Mouse (Mus musculus): ENCODE measurements around the gene Vac14.

Vac14 gene

GRCm38 (mm10) chr8:110618391-110619207, at the start of gene Vac14:
Gene Vac14 (plus strand): TSS chr8:110618585.
- DNase-seq (ENCODE audit: low spot score in 2 of 2) = peak; percentile 95 to 98

DNA sequence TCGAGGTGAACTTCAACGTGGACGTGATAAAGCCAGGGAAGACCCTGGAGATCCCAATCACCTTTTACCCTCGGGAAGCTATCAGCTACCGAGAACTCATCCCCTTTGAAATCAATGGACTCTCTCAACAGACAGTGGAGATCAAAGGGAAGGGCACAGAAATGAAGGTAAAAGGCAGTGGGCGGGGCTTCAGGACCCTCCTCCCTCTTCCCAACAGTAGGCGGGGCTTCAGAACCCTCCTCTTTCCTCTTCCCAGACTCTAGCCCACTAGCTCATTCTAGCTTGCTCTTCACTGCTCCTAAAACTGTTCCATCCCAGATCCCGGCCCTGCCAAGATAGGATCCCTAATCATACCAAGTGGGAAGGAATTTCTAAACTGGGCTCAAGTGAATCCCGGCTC, 25.7 kb upstream of the Vac14 start:
- no peak for DNase-seq (ENCODE audit: low spot score in 2 of 2)

DNA sequence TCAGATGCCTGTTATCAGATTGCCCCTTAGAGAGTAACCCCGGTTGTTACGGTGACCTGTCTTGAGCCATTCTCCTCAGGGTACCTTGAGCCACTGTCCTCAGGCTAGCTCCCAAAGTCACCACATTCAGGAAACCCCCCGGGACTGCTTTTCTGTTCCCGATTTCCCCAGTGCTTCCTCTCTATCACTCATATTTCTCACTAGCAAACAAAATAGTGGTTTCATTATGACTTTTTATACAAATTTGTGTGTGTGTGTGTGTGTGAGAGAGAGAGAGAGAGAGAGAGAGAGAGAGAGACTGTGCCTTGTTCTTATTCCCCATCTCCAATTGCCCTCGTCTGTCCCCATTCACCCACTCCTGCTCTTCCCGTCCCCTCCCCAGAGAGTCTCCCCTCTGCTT, 24.2 kb upstream of the Vac14 start:
- DNase-seq (ENCODE audit: low spot score in 2 of 2) = no peak

DNA sequence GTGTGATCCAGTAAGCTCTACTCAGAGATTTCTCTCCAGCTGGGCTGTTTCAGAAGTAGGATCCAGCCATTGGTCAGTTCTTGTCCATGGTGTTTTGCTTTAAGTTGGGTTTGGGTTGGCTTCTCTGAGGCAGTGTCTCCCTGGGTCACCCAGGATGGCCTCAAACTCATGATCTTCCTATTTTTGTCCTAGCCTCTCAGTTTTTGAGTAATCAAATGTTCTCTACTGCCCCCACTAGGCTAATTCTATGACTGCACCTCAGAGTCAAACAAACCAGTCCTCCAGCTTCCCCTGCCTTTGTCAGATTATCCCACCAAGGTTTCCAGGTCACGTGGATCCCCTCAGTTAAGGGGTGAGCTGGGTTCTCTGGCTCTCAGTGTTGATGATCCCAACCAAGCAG, 13.8 kb upstream of the Vac14 start:
- DNase-seq (ENCODE audit: low spot score in 2 of 2) = no peak

DNA sequence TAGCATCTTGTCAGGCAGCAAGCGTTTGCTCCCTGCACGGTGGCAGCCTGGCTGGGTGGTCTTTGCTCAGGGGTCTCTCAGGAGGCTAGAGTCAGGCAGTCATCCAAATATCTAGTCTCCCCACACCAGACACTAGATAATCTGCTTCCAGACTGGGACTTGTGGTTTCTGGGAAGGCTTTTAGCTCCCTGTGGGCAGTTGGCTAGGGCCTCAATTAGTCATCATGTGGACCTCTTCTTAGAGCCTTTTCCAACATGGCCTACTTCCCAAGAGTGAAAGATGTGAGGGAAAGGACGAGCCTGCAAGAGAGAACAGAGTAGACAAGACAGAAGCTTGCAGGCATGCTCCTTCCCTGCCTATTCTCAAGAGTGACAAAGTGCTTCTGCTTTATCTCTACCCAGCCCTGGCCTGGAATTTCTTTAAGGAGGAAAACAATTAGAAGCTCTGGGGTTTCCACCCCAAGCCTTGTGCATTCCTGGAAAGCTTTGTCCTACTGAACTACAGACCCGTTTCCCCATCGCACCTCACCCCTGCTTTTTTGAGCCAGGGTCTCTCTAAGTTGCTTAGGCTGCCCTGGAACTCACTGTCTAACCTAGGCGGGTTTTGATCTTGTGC, 12.9 kb upstream of the Vac14 start:
- DNase-seq (ENCODE audit: low spot score in 2 of 2) = no peak

GRCm38 (mm10) chr8:110615730-110616129, 2.7 kb upstream of the Vac14 start:
- DNase-seq (ENCODE audit: low spot score in 2 of 2) = no peak

DNA sequence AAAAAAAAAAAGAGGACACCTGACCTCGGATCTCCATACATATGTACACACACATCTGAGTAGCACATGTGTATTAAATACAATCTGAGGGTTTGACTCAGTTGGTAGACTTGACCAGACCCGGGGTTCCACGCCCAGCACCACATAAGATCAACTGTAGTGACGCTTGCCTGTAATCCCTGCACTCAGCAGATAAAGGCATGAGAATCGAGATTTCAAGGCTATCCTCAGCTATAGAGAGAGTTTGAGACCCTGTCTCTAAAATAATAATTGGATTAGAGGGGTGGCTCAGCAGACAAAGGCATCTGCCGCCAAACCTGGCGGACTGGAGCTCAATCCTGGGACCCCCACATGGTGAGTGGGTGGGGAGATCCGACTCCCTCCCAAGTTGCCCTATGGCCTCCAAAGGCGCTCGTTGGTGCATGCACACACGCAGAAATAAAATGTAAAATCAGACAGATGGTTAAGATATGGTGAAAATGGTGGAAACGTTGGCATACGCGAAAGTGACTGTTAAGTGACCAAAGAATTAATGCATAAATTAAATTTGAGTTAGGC, 505 bp upstream of the Vac14 start:
- peak in 1 of 2 experiments; percentile 8 for DNase-seq (ENCODE audit: low spot score in 2 of 2)

GRCm38 (mm10) chr8:110619208-110619574, 806 bp downstream of the Vac14 start:
- DNase-seq (ENCODE audit: low spot score in 2 of 2) = no peak

DNA sequence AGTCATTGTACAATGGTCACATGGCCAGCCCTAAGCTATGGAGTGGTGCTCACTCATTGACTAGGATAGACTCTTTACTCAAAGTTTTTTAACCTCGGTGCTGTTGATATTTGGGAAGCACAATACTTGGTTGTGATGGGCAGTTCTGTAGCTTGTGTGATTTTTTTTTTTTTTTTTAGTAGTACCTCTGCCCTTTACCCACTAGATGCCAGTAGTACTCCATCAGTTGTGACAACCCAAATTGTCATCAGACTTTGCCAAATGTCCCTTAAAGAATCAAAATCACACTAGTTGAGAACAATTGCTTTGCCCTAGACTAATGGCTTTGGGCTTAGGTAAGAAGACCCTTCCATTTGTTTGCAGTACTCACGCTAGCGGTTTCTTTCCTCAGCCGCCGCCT, 1.5 kb downstream of the Vac14 start:
- no peak for DNase-seq (ENCODE audit: low spot score in 2 of 2)

DNA sequence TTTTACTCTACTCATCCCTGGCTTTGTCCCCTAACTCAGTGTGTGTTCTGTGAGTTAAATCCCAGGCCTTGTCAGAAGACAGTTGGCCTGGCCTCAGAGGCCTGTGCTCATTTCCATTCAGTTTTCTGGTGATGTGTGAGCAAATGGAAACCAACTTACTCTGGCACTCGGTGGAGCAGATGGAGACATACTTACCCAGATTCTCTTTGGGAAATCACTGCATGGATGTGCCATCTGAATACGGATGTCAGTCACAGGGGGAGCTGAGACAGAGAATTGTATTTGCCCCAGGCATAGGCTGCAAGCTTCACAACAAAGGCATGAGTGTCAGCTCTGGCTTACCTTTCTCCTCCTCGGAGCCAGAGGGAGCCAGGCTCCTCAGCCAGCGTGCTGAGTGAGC, 8.0 kb downstream of the Vac14 start:
- no peak for DNase-seq (ENCODE audit: low spot score in 2 of 2)

- DNase-seq (ENCODE audit: low spot score in 2 of 2) = peak in 1 of 2 experiments; percentile 32
Observed at GRCm38 (mm10) chr8:110629245-110630063, 11.1 kb downstream of the Vac14 start.

- DNase-seq (ENCODE audit: low spot score in 2 of 2) = no peak
Observed at GRCm38 (mm10) chr8:110630079-110630478, 11.7 kb downstream of the Vac14 start.

DNA sequence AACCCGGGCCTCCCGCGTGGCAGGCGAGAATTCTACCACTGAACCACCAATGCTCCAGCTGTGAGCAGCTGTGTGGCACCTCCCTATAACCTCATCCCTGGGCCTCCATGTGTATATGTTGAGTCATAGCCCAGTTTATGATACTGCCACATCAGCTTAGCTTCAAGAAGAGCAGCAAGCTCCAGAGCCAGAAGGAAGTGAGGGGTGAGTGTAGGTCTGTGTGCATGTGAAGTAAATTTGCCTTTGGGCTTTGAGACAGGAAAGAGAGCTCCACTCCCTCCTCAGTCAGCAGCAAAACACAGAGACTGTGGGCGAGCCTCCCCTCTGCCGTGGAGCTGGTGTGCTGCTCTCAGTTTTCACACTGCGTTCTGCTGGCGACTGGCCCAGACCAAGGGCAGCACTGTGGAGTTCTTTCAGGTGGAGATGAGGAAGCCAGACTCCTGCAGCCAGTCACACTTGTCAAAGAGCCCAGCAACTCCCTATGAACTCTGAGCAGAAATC, 12.2 kb downstream of the Vac14 start:
- no peak for DNase-seq (ENCODE audit: low spot score in 2 of 2)

GRCm38 (mm10) chr8:110631201-110631600, 12.8 kb downstream of the Vac14 start:
- no peak for DNase-seq (ENCODE audit: low spot score in 2 of 2)

- no peak for DNase-seq (ENCODE audit: low spot score in 2 of 2)
Observed at GRCm38 (mm10) chr8:110633814-110634213, 15.4 kb downstream of the Vac14 start.

DNA sequence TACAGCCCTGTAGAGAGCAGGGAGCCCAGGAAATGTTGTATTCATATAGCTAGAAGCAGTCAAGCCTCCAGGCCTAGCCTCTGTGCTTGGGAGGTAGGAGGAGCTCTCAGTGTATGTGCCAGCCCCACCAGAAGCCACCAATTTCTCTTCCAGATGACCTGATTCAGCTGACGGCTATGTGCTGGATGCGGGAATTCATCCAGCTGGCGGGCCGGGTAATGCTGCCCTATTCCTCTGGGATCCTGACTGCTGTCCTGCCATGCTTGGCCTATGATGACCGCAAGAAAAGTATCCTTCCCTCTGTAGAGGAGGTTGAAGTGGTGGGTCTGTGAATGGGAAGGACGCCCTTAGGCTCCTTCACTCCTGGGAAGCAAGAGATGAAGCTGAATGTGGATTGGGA, 17.8 kb downstream of the Vac14 start:
- no peak for DNase-seq (ENCODE audit: low spot score in 2 of 2)

DNA sequence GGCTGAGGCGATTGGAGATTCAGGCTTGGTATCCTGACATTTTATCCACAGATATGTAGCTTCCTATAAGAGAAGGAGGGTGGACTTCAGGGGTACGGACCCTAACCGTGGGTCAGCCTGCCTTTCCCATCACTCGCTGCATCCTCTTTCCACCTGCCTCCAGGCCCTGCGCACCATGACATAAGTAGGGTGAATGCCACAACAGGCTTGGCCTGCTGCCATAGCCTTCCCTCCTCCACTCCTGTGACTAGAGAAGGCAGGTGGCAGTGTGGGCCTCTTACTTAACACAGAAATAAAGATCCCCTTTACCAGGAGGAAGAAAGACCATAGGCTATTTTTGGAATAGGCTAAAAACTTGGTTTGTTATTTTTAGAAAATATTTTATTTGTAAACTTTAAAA, 23.9 kb downstream of the Vac14 start:
- no peak for DNase-seq (ENCODE audit: low spot score in 2 of 2)

DNA sequence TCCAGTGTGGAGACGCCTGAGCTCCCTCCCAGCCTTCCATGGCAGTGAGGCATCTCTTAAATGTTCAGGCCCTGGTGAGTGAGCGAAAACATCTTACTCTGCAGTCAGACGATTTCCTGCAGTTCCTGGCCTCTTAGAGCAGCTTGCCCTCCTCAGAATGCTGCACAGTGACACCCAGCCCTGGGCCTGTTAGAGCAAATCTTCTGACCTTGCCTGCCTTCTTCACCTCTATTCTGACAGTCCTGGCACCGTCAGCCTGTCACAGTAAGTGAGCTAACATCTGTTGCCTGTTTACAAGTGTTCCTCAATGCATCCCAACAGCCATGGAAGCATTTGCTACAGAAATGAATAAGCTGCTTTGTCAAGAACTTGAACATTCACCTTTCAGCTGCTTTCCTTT, 24.8 kb downstream of the Vac14 start:
- DNase-seq (ENCODE audit: low spot score in 2 of 2) = no peak

- DNase-seq (ENCODE audit: low spot score in 2 of 2) = no peak
Observed at GRCm38 (mm10) chr8:110644422-110644821, 26.0 kb downstream of the Vac14 start.

- DNase-seq (ENCODE audit: low spot score in 2 of 2) = no peak
Observed at GRCm38 (mm10) chr8:110644901-110645300, 26.5 kb downstream of the Vac14 start.

GRCm38 (mm10) chr8:110645340-110645739, 27.0 kb downstream of the Vac14 start:
- DNase-seq (ENCODE audit: low spot score in 2 of 2) = no peak

DNA sequence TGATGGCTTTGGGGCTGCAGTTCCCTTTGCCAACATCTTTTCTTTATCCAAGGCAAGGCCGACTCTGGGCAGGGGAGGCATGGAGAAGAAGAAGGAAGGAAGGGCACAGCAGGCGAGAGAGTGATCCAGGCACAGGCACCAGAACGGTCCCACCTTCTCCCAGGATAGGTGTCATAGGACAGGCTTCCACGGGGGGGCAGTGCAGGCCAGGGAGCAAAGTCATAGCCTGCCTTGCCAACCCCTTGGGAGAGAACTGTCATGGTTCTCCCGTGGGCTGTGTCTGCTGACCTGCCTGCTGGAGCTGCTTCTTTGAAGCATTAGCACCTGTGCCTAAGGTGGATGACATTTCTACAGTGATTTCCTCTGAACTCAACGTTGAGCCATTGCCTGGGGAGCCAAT, 27.7 kb downstream of the Vac14 start:
- peak in 1 of 2 experiments; percentile 26 for DNase-seq (ENCODE audit: low spot score in 2 of 2)

Measured in spleen, postnatal 14 days (tissue).